Mouse (Mus musculus): Measurements from ENCODE around the gene Cdkl1.

DNA sequence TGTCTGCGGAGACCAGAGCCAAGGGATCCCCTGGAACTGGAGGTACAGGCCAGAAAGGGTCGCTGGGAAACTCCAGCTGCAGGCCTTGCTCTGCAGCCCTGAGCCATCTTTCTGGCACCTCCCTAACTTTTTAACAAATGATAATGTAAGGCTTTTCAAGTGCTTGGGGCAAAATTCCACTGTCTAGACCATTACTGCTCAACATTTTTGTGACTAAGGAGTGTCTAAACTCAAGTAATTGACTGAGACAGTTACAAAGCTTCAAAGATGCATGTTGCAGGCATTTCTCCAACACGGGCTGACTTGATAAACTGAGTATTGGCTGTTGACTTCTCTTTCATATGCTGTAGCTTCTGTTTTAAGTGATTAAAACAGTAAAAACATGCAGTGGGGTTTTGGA is 18.4 kb upstream of the Cdkl1 start:
- TF ChIP-seq CTCF (IDR thresholded peaks at IDR 0.05; ENCODE audit: low read depth) (no peak), EP300 (optimal IDR thresholded peaks at IDR 0.05) (no peak)
